Mouse (Mus musculus) adipose tissue, adult 10 weeks (tissue): ENCODE data around the gene Ankub1. TPM values are rescaled to one million over a fixed set of nuclear protein-coding genes. Genes with fewer than 3 reads are reported as not detected.

Experiments
- polyA plus RNA-seq: library from polyadenylated mRNA; stranded (reverse); fragments of 350-450 nt; fragmentation: Illumina TruSeq; extraction: RNeasy Lipid Tissue Mini Kit (QIAGEN cat#74804); gene quantifications from one replicate; pipeline ENCODE4 v1.2.3, GENCODE M21; 2014; ENCODE audit warnings: low read depth, low replicate concordance

Gene Ankub1
- polyA plus RNA-seq: not detected

GRCm38 (mm10) chr3:57692719-57693118, at the start of gene Ankub1:
Gene Ankub1, minus strand, starts transcription at chr3:57692799.

GRCm38 (mm10) chr3:57735511-57736370, 43.1 kb upstream of the Ankub1 start, which contains the start of gene Rnf13:
Gene Rnf13, plus strand, starts transcription at chr3:57736062.

GRCm38 (mm10) chr3:57651231-57651864, 41.3 kb downstream of the Ankub1 start, which contains the start of gene Commd2:
Gene Commd2, minus strand, starts transcription at chr3:57651715.

Other genes starting within 250 kb of the Ankub1 start
- 35.3 TPM for gene Wwtr1, start 116.9 kb downstream of the Ankub1 start, polyA plus RNA-seq
- gene Commd2, start 41.1 kb downstream of the Ankub1 start, polyA plus RNA-seq: 27.7 TPM
- gene Rnf13, start 43.3 kb upstream of the Ankub1 start, polyA plus RNA-seq: 65.7 TPM
- 83.3 TPM for gene Pfn2, start 155.3 kb upstream of the Ankub1 start, polyA plus RNA-seq